ENCODE assay signal across 8 mouse cellular contexts in the genomic region with DNA sequence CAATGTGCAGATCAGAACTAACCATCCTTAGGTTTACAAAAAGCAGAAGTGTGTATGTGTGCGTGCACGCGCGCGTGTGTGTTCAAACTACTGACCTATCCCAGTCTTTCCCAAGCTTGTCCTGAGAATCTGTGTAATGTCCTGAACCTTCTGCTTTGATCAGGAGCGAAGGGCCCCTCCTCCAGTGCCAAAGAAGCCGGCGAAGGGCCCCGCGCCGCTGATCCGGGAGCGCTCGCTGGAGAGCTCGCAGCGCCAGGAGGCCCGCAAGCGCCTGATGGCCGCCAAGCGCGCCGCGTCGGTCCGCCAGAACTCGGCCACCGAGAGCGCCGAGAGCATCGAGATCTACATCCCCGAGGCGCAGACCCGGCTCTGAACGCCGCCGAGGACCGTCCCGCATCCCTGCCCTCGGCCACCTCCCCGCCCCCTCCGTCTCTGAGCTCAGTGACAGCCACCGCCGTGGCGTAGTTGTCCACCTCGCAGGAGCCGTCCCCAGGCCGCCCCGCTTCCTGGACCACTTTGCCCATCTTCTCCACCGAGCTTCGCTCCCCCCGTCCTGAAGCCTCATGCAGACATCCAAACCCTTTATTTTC. TPM values are rescaled to one million over a fixed set of nuclear protein-coding genes. Genes with fewer than 3 reads are reported as not detected.
DNase-seq lines count a peak whose midpoint lies in the region; ATAC-seq lines count a peak whose summit lies in the region.

No protein-coding gene starts in this region.

- peak overlapping the region; percentile 45 for H3K4me3 ChIP-seq in forebrain, embryonic 14.5 days (ENCODE audit: low read depth, low read length)
- peak overlapping the region; percentile 54 for H3K4me3 ChIP-seq in midbrain, embryonic 15.5 days

- peak; percentile 66; the same call in 1 of the 2 replicates for ATAC-seq in forebrain, embryonic 14.5 days
- peak; percentile 87 for ATAC-seq in midbrain, embryonic 15.5 days (replicated peaks)

- DNase-seq in gastrocnemius, postnatal 10 days, result peak; percentile 18
- no peak for DNase-seq in gastrocnemius, adult 8-10 months (ENCODE audit: low spot score in 2 of 2)
- peak; percentile 29 for DNase-seq in Muller cell, postnatal 12 days (ENCODE audit: inconsistent ontology term)
- DNase-seq in forebrain, embryonic 14.5 days (ENCODE audit: low spot score), result peak; percentile 49
- DNase-seq in kidney, postnatal 25 days, result peak; percentile 12 to 39
- DNase-seq in spleen, postnatal 36 days (ENCODE audit: low spot score in 2 of 2), result no peak
- no peak for DNase-seq in frontal cortex, postnatal 14 days (ENCODE audit: low spot score in 2 of 2)

- peak overlapping the region; percentile 84 for H3K4me2 ChIP-seq in forebrain, embryonic 14.5 days (ENCODE audit: low read length)
- H3K4me2 ChIP-seq in midbrain, embryonic 15.5 days, result peak overlapping the region; percentile 92

- WGBS in forebrain, embryonic 14.5 days, result 2% methylated on average over 30 of the region's 51 CpGs
- 2% methylated on average over 47 of the region's 51 CpGs for WGBS in midbrain, embryonic 15.5 days

- no peaks in the 10 kb centered on the region for H3K9me3 ChIP-seq in forebrain, embryonic 14.5 days (replicated peaks; ENCODE audit: control insufficient read depth, low read length)
- H3K9me3 ChIP-seq in midbrain, embryonic 15.5 days, result no peaks in the 10 kb centered on the region

- H3K36me3 ChIP-seq in forebrain, embryonic 14.5 days (ENCODE audit: control insufficient read depth, insufficient read depth, low read length), result no peaks in the 10 kb centered on the region
- no peaks in the 10 kb centered on the region for H3K36me3 ChIP-seq in midbrain, embryonic 15.5 days (replicated peaks)

- H3K27ac ChIP-seq in forebrain, embryonic 14.5 days (ENCODE audit: low read depth, low read length), result no peak overlapping the region
- H3K27ac ChIP-seq in midbrain, embryonic 15.5 days, result no peak overlapping the region

- H3K27me3 ChIP-seq in forebrain, embryonic 14.5 days (replicated peaks; ENCODE audit: control insufficient read depth, insufficient read depth, low read length), result peaks cover 15% of the 10 kb centered on the region; the same call in 1 of the 2 replicates
- H3K27me3 ChIP-seq in midbrain, embryonic 15.5 days (replicated peaks), result peaks cover 30% of the 10 kb centered on the region

- H3K9ac ChIP-seq in forebrain, embryonic 14.5 days (ENCODE audit: low read length), result peak overlapping the region; percentile 60
- H3K9ac ChIP-seq in midbrain, embryonic 15.5 days, result peak overlapping the region; percentile 48

- no peaks in the 10 kb centered on the region for H3K4me1 ChIP-seq in forebrain, embryonic 14.5 days (ENCODE audit: control insufficient read depth, insufficient read depth, low read length)
- H3K4me1 ChIP-seq in midbrain, embryonic 15.5 days, result peaks cover 14% of the 10 kb centered on the region

RNA-seq across cellular contexts. Expression of a gene that starts 35.4 kb away (rescaled TPM):
- 10 to 100 TPM in 1 of 2 experiments, 1 to 10 TPM in 1; 9.5 to 15.4 TPM for total RNA-seq in gastrocnemius, postnatal 10 days (2021)
- 1 to 10 TPM; 5.6 to 7.2 (median 5.9) TPM for total RNA-seq in gastrocnemius, adult 8-10 months (2022)
- polyA plus RNA-seq in forebrain, embryonic 14.5 days (2014; fragmentation: Nextera tagmentation; extraction: Ambion mirVana), result 12.9 and 13.6 TPM in 2 replicates
- 11.4 and 11.5 TPM in 2 replicates for polyA plus RNA-seq in midbrain, embryonic 15.5 days (2015; fragmentation: Nextera tagmentation; extraction: Ambion mirVana)

Comparison
In these comparisons a context has a peak if more than half of its experiments do, and no peak if none do; other contexts are left out.
1. DNase-seq: peak in gastrocnemius, postnatal 10 days (single experiment), Muller cell, postnatal 12 days (single experiment), forebrain, embryonic 14.5 days (single experiment) and kidney, postnatal 25 days (2 of 2); none in gastrocnemius, adult 8-10 months (0 of 2), spleen, postnatal 36 days (0 of 2) and frontal cortex, postnatal 14 days (0 of 2).